Mouse (Mus musculus): ENCODE results near the gene Lrrc32.

- TF ChIP-seq HCFC1 (IDR thresholded peaks at IDR 0.05; ENCODE audit: borderline replicate concordance, insufficient read depth, low read length): no peak
- TF ChIP-seq MAFK (IDR thresholded peaks at IDR 0.05; ENCODE audit: insufficient read depth, low read depth, low read length): no peak
- TF ChIP-seq ZNF384 (IDR thresholded peaks at IDR 0.05; ENCODE audit: low read depth, low read length): no peak
Measured at GRCm38 (mm10) chr7:98524869-98525699, 36.0 kb downstream of the Lrrc32 start.
